Mouse (Mus musculus) kidney, embryonic 16.5 days (tissue): ENCODE results near the gene Prr18. TPM values are rescaled to one million over a fixed set of nuclear protein-coding genes. Genes with fewer than 3 reads are reported as not detected.
"Not testable (repeated sequence)": the region's sequence is repeated elsewhere in the genome, so short reads cannot be mapped to it uniquely, and the experiment has no call there.

Experiments
- ATAC-seq: fragments of 200-750 bp; cut with Nextera tagmentation; 2 replicates; pipeline ENCODE4 v1.8.0; 2017; ENCODE audit warnings: moderate TSS enrichment; ENCODE audit not compliant: low FRiP score, low TSS enrichment
- H3K27ac ChIP-seq: fragments of 300-500 bp; sonication (generic); 2 replicates; pipeline ENCODE4 v1.5.1; 2014; ENCODE audit warnings: low read length
- H3K27me3 ChIP-seq: fragments of 300-500 bp; sonication (generic); 2 replicates; pipeline ENCODE4 v1.6.1; 2014; ENCODE audit warnings: low read length, control low read depth, mixed read lengths; ENCODE audit not compliant: insufficient read depth
- H3K36me3 ChIP-seq: fragments of 300-500 bp; sonication (generic); 2 replicates; pipeline ENCODE4 v1.6.1; 2014; ENCODE audit warnings: low read length, control low read depth, mixed read lengths; ENCODE audit not compliant: insufficient read depth
- H3K4me1 ChIP-seq: fragments of 300-500 bp; sonication (generic); 2 replicates; pipeline ENCODE4 v1.6.1; 2014; ENCODE audit warnings: low read length, control low read depth, mixed read lengths; ENCODE audit not compliant: insufficient read depth
- H3K4me2 ChIP-seq: fragments of 300-500 bp; sonication (generic); replicated peaks from 2 replicates; pipeline ENCODE4 v1.6.1; 2014; ENCODE audit warnings: low read depth, low read length
- H3K4me3 ChIP-seq: fragments of 300-500 bp; sonication (generic); 2 replicates; pipeline ENCODE4 v1.5.1; 2014; ENCODE audit warnings: mild to moderate bottlenecking, low read length
- H3K9ac ChIP-seq: fragments of 300-500 bp; sonication (generic); replicated peaks from 2 replicates; pipeline ENCODE4 v1.6.1; 2014; ENCODE audit warnings: low read length
- H3K9me3 ChIP-seq: fragments of 300-500 bp; sonication (generic); 2 replicates; pipeline ENCODE4 v1.6.1; 2016; ENCODE audit warnings: low read length, control low read depth
- WGBS: fragments of 180-500 bp; shearing (Covaris S2); extraction: QIAGEN DNeasy Blood & Tissue Kit; methylation state at CpG from one replicate; pipeline ENCODE4 v1.1.7; 2014; 5-methylcytosine and 5-hydroxymethylcytosine counted together
- polyA plus RNA-seq: library from polyadenylated mRNA; unstranded; fragments of >200 nt; fragmentation: Nextera tagmentation; extraction: Ambion mirVana; gene quantifications from 2 replicates; pipeline ENCODE4 v1.2.1, GENCODE M21; 2015

Gene Prr18
- polyA plus RNA-seq, 1 experiment from 2014 or later, result 0.19 TPM

DNA sequence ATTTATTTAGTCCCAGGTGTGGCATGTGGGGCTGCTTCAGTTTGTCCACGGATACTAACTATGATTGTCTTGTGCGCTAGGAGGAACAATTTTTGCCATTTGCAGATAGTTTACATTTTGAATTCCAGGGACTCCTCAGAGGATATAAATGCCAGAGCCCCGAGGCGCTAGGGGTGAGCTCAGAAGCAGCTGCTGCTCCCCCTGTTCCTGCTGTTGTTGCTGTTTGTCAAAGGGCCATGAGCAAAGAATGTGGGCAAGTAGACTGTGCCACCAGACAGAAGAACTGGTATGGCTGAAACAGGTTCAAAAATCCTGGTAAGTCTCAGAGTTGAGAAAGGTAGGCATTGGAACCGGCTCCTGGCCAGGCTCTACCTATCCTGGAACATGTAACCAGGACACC lies 33.6 kb upstream of the Prr18 start:
- H3K27me3 ChIP-seq, result no peaks in the 10 kb centered on the region
- H3K4me3 ChIP-seq, result no peak overlapping the region
- H3K27ac ChIP-seq, result no peak overlapping the region
- no peak for ATAC-seq
- no peaks in the 10 kb centered on the region for H3K9me3 ChIP-seq
- 66% methylated on average over 5 of the region's 5 CpGs for WGBS
- no peak overlapping the region for H3K4me2 ChIP-seq
- H3K36me3 ChIP-seq, result no peaks in the 10 kb centered on the region
- H3K4me1 ChIP-seq, result no peaks in the 10 kb centered on the region
- no peak overlapping the region for H3K9ac ChIP-seq

DNA sequence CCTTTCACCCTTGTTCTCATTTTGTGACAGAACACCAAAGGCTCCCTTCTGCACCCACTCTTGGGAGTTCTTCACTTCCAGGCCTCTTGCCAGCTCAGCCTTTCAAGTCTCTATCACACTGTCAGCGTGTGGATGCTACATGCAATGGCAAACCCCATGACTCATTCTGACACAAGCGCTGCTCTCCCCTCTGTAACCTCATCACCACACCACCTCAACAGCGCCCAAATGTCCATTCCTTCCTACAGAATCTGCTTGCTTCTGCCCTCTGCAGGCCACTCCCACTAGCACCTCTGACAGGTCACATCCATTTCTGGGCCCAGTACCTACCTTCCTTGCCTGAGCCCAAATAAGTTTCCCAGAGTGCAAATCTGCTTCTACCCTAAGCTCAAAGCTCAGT lies 31.5 kb upstream of the Prr18 start:
- Histone ChIP-seq H3K36me3 (no peaks in the 10 kb centered on the region), H3K4me3 (no peak overlapping the region), H3K4me1 (no peaks in the 10 kb centered on the region), H3K4me2 (no peak overlapping the region), H3K9ac (no peak overlapping the region), H3K9me3 (no peaks in the 10 kb centered on the region), H3K27ac (no peak overlapping the region), H3K27me3 (no peaks in the 10 kb centered on the region)
- 37% methylated on average over 3 of the region's 3 CpGs for WGBS
- no peak for ATAC-seq

DNA sequence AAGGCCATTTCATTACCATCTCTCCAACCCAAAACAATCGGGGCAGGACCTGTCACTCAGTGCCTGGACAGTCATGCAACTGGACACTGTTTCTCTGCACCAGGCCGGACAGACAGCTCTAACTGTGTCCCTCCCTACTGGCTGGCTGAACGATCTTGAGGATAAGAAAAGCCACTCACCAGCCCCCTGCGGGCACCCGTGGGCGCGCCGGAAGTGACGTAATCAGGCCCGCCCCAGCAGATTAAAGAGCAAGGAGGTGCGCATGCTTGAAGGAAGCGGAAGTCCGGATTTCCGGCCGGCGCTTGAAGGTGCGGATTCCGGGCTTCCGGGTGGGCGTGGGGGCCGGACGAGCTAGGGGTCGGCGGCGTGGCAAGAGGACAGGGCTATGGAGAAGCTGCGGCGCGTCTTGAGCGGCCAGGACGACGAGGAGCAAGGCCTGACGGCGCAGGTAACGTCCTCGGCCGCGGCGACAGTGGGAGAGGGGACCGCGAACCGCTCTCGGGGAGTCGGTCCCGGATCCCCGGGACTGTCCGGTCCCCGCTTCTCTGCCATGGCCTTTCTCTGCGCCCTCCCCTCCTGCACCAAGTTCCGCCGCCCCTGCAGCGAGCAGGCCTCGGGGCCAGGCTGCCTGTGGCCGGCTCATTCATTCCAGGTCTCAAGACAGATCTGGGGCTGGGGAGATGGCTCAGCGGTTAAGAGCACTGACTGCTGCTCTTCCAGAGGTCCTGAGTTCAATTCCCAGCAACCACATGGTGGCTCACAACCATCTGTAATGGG lies 26.2 kb upstream of the Prr18 start, which contains the start of gene Sft2d1:
Gene Sft2d1, plus strand, starts transcription at position 265 of the 777 bp plus-strand sequence.
- 0% methylated on average over 51 of the region's 54 CpGs for WGBS
- Histone ChIP-seq H3K4me2 (peak within 1 kb of the TSS; percentile 71), H3K4me1 (peaks cover 14% of the 10 kb centered on the region), H3K36me3 (no peaks in the 10 kb centered on the region), H3K4me3 (peak within 1 kb of the TSS; percentile 58), H3K9me3 (no peaks in the 10 kb centered on the region), H3K27me3 (no peaks in the 10 kb centered on the region), H3K27ac (peak within 1 kb of the TSS; percentile 84), H3K9ac (peak within 1 kb of the TSS; percentile 68)
- peak; percentile 96 for ATAC-seq

DNA sequence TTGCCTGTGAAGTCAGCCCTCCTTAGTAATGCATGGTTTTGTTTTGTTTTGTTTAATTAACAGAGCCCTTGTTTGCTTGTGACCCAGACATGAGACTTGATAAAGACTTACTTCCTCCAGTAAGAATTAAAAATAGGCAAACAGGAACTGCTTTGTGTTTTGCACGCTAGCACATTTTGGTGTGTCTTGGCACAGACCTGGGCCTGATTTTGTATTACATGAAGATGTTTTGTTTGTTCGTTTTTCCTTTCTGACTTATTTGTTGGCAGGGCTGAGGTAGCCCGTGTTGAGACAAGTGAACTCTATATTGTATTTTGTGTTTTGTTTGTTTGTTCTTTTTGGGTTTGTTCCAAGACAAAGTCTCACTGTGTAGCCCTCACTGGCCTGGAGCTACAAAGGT lies 25.5 kb upstream of the Prr18 start:
- H3K27me3 ChIP-seq, result no peaks in the 10 kb centered on the region
- peak overlapping the region; percentile 58 for H3K4me3 ChIP-seq
- H3K36me3 ChIP-seq, result no peaks in the 10 kb centered on the region
- no peak for ATAC-seq
- no peak overlapping the region for H3K27ac ChIP-seq
- H3K4me2 ChIP-seq, result peak overlapping the region; percentile 71
- peaks cover 14% of the 10 kb centered on the region for H3K4me1 ChIP-seq
- peak overlapping the region; percentile 68 for H3K9ac ChIP-seq
- WGBS, result 41% methylated on average over 3 of the region's 3 CpGs
- no peaks in the 10 kb centered on the region for H3K9me3 ChIP-seq

DNA sequence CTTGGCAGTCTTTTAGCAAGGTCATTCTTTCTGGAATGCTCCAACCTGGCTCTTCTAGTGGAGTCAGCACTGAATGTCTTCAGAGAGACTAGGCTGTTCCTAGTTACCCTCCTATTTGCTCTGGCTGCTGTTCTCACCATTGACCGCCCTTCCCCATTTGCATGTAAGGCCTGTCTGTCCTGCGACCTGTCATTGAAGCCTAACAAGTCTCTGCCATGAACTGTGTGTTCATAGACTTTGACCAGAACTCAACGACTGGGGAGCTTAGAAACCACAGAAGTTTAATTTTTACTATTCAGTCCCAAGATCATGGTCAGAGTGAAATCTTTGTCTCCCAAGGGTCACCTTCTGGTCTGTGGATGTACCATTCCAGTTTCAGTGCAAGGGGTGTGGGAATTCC lies 23.3 kb upstream of the Prr18 start:
- WGBS, result 93% methylated on average over 3 of the region's 3 CpGs
- no peaks in the 10 kb centered on the region for H3K9me3 ChIP-seq
- no peak overlapping the region for H3K27ac ChIP-seq
- no peak overlapping the region for H3K4me2 ChIP-seq
- no peaks in the 10 kb centered on the region for H3K36me3 ChIP-seq
- no peak overlapping the region for H3K4me3 ChIP-seq
- no peaks in the 10 kb centered on the region for H3K27me3 ChIP-seq
- no peak for ATAC-seq
- H3K4me1 ChIP-seq, result peaks cover 14% of the 10 kb centered on the region
- H3K9ac ChIP-seq, result no peak overlapping the region

DNA sequence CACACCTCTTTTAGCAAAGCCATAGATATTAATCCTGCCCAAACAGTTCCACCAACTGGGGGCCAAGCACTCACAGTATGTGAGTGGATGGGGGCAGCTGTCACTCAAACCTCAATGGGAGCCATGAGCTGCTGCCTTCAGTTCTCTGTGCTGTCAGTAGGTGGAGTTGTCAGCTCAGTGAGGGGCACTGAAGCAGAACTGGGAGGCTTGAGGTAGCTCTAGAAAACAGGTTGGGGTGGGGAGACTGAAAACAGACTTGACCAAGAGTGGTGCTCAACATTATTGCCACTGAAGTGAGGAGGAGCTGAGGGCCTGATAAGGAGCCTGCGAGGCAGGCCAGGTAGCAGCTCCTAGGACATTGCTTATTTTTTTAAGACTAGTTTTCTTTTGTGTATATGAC lies 21.0 kb upstream of the Prr18 start:
- no peaks in the 10 kb centered on the region for H3K9me3 ChIP-seq
- no peak overlapping the region for H3K9ac ChIP-seq
- WGBS, result 65% methylated on average over 1 of the region's 1 CpGs
- no peak overlapping the region for H3K27ac ChIP-seq
- no peak for ATAC-seq
- no peak overlapping the region for H3K4me2 ChIP-seq
- no peaks in the 10 kb centered on the region for H3K36me3 ChIP-seq
- H3K4me3 ChIP-seq, result no peak overlapping the region
- H3K27me3 ChIP-seq, result no peaks in the 10 kb centered on the region
- H3K4me1 ChIP-seq, result peaks cover 14% of the 10 kb centered on the region

DNA sequence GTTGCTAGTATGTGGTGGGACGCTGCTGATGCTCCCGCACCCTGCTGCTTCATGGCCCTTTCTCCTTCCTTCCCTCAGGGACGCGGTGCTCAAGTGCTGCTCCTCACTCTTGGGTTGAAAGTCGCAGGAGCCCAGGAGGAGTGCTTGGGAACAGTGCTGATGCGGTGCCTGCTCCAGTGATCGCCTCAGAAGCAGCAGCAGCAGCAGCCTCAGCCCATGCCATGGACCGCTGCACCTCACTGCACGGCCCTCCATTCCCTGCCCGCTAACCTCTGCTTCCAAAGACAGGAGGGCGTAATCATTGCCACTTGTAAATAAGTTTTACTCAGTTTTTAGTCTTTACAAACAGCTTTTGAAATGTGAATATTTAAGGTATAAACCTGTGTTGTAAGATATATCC lies 10.4 kb upstream of the Prr18 start:
- H3K9me3 ChIP-seq, H3K27ac ChIP-seq, H3K4me2 ChIP-seq, H3K9ac ChIP-seq, H3K27me3 ChIP-seq, H3K4me3 ChIP-seq, H3K4me1 ChIP-seq: not testable (repeated sequence)
- WGBS, result 58% methylated on average over 10 of the region's 11 CpGs
- ATAC-seq, result peak; percentile 73; the same call in 1 of the 2 replicates
- peaks cover 14% of the 10 kb centered on the region for H3K36me3 ChIP-seq

DNA sequence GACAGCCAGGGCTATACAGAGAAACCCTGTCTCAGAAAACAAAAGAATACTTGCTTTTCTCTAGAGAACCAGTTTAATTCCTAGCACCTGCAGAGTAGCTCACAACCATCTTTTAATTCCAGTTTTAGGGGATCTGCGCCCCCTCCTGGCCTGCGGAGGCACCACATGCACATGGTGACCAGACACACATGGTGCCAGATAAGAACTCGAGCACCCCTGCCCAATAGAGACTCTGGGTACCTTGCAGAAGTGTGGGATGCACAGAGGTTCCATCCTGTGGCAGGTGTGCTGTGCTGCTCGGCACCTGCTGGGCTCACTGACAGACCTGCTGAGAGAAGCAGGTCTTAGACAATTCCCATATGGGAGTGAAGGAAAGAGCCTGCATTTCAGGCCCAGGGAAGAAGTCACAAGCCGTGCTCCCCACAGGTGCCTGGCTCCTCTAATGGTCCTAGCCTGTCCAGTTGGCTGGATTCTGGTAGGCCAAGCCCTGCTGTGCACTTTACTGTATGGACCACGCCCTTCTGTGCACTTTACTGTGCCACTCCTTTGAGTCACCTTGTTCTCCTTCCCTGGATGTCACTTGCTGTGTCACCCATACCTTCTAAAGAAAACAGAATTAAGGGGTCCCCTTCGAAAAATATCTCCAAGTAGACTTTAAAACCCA lies 8.6 kb upstream of the Prr18 start:
- ATAC-seq, result no peak
- Histone ChIP-seq H3K36me3 (peaks cover 10% of the 10 kb centered on the region), H3K9me3 (no peaks in the 10 kb centered on the region), H3K4me1 (no peaks in the 10 kb centered on the region), H3K27me3 (no peaks in the 10 kb centered on the region), H3K4me3 (no peak overlapping the region), H3K4me2 (no peak overlapping the region), H3K27ac (no peak overlapping the region), H3K9ac (no peak overlapping the region)
- WGBS, result 75% methylated on average over 7 of the region's 7 CpGs

DNA sequence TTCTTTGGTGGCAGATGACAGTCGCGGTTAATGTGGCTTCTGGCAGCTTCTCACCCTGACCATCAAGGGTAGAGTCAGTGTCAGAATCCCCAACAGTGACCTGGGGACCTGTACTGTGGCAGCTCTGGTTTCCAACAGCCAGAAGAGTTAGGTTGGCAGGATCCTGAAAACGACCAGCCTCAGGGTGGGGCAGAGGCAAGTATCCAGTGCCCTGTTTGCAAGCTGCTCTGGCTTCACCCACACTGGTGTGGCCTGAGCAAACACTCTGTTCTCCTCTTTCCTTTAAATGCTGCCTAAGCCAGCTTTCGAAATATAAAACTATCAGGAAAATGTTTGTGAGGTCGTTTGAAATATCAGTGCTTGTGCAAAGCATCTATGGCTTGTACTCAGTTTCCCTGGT lies 6.7 kb upstream of the Prr18 start:
- peaks cover 9% of the 10 kb centered on the region for H3K36me3 ChIP-seq
- H3K27ac ChIP-seq, result no peak overlapping the region
- H3K9ac ChIP-seq, result no peak overlapping the region
- H3K27me3 ChIP-seq, result no peaks in the 10 kb centered on the region
- no peaks in the 10 kb centered on the region for H3K4me1 ChIP-seq
- no peak overlapping the region for H3K4me2 ChIP-seq
- ATAC-seq, result no peak
- H3K9me3 ChIP-seq, result no peaks in the 10 kb centered on the region
- WGBS, result 72% methylated on average over 5 of the region's 5 CpGs
- H3K4me3 ChIP-seq, result no peak overlapping the region
